Mouse (Mus musculus) adrenal gland, postnatal 14 days (tissue): ENCODE measurements around the gene Rgma. TPM values are rescaled to one million over a fixed set of nuclear protein-coding genes. Genes with fewer than 3 reads are reported as not detected.

Experiments
- DNase-seq: peaks from one replicate; pipeline ENCODE4 v3.0.0; 2021; ENCODE audit warnings: mixed read lengths
- long read RNA-seq, 2 experiments: library from polyadenylated mRNA; stranded (forward); transcript quantifications; one replicate each; pipeline ENCODE4 v2.0.0; 2021
- total RNA-seq: library from RNA; stranded (reverse); gene quantifications from 2 replicates; pipeline ENCODE4 v1.2.3, GENCODE M21; 2021

Rgma gene
- total RNA-seq, result 10.0 and 14.0 TPM in 2 replicates
- long read RNA-seq, experiment 1, partial matches to known transcripts, result 0 of 4 reads
- long read RNA-seq, experiment 1, other reads (novel, unspliced or antisense), result 1 of 4 reads
- long read RNA-seq, experiment 2, partial matches to known transcripts, result 0 of 1 reads
- long read RNA-seq, experiment 2, other reads (novel, unspliced or antisense), result 0 of 1 reads

GRCm38 (mm10) chr7:73375257-73376100, at the start of gene Rgma:
TSS of gene Rgma (plus strand) at chr7:73375509.
- DNase-seq, result peak; percentile 63

- no peak for DNase-seq
Observed at GRCm38 (mm10) chr7:73326236-73326635, 49.1 kb upstream of the Rgma start.

- no peak for DNase-seq
Observed at GRCm38 (mm10) chr7:73326680-73327079, 48.6 kb upstream of the Rgma start.

GRCm38 (mm10) chr7:73327193-73327592, 48.1 kb upstream of the Rgma start:
- DNase-seq, result no peak

- DNase-seq, result no peak
Observed at GRCm38 (mm10) chr7:73327652-73328051, 47.7 kb upstream of the Rgma start.

GRCm38 (mm10) chr7:73328653-73329207, 46.6 kb upstream of the Rgma start:
- no peak for DNase-seq

- no peak for DNase-seq
Observed at GRCm38 (mm10) chr7:73330754-73331153, 44.6 kb upstream of the Rgma start.

- DNase-seq, result no peak
Observed at GRCm38 (mm10) chr7:73331645-73332044, 43.7 kb upstream of the Rgma start.

GRCm38 (mm10) chr7:73333398-73333988, 41.8 kb upstream of the Rgma start:
- DNase-seq, result no peak

- DNase-seq, result no peak
Observed at GRCm38 (mm10) chr7:73334883-73335282, 40.4 kb upstream of the Rgma start.

- DNase-seq, result no peak
Observed at GRCm38 (mm10) chr7:73336380-73336779, 38.9 kb upstream of the Rgma start.

- peak; percentile 38 for DNase-seq
Observed at GRCm38 (mm10) chr7:73338353-73338752, 37.0 kb upstream of the Rgma start.

- no peak for DNase-seq
Observed at GRCm38 (mm10) chr7:73343852-73344251, 31.5 kb upstream of the Rgma start.

GRCm38 (mm10) chr7:73348585-73349124, 26.7 kb upstream of the Rgma start:
- DNase-seq, result no peak

GRCm38 (mm10) chr7:73349158-73349557, 26.2 kb upstream of the Rgma start:
- no peak for DNase-seq

GRCm38 (mm10) chr7:73355229-73355628, 20.1 kb upstream of the Rgma start:
- DNase-seq, result no peak

- no peak for DNase-seq
Observed at GRCm38 (mm10) chr7:73356901-73357300, 18.4 kb upstream of the Rgma start.

- DNase-seq, result no peak
Observed at GRCm38 (mm10) chr7:73357626-73358025, 17.7 kb upstream of the Rgma start.

GRCm38 (mm10) chr7:73365511-73365910, 9.8 kb upstream of the Rgma start:
- peak; percentile 53 for DNase-seq

- no peak for DNase-seq
Observed at GRCm38 (mm10) chr7:73365965-73366364, 9.3 kb upstream of the Rgma start.

GRCm38 (mm10) chr7:73367681-73368464, 7.4 kb upstream of the Rgma start:
- no peak for DNase-seq

GRCm38 (mm10) chr7:73369992-73370391, 5.3 kb upstream of the Rgma start:
- no peak for DNase-seq
